Mouse (Mus musculus) CD4-positive, CD25-positive, alpha-beta regulatory T cell, adult 4 months (primary cell): ENCODE results near the gene Olfr1140. TPM values are rescaled to one million over a fixed set of nuclear protein-coding genes. Genes with fewer than 3 reads are reported as not detected.

ENCODE experiments used
- ATAC-seq: one replicate; pipeline ENCODE4 v1.8.0; 2017
- polyA plus RNA-seq, 2 experiments: library from polyadenylated mRNA; unstranded; fragments of 100-300 nt; shearing (Covaris generic); gene quantifications; one replicate each; pipeline ENCODE4 v1.2.1; 2017

The Olfr1140 gene
- polyA plus RNA-seq = not detected

DNA sequence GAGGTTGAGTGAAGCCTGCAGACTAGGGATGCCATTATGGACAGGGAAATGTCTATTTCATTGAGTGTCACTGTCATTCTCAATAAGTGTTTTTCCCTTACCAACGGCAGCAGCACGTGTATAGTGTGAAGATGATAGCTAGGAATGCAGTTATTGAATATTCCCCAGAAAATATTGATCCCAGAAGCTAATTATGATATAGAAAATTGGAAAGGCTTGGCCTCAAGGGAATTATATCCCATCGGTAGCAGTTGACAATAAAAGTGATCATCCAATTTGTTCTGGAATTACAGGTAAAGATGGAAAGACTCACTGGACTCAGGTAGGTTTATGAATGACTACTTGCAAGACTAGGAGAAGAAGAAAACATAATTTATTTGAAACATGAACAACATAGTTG lies at the start of gene Olfr1140:
Olfr1140 (plus strand) TSS at position 301 of the 400 bp plus-strand sequence.
- ATAC-seq = no peak

DNA sequence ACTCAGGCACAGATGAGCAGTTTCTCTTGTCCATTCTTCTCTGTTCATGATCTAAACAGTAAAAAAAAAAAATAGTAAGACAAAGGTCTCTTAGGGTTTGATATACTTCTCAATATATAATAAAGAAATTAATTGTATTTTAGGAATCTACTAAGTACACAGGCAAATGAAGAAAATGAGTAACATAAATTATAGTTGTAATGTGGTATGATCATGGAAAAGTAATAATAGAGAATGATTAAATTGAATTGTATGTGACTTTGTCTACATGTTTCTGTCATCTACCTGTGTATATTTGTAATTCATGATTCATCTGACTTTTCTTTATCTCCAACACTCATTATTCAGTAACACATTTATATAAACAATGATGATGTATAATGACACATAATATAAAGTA lies 49.7 kb upstream of the Olfr1140 start, which contains the start of gene Olfr1136:
Olfr1136 (minus strand) TSS at position 101 of the 400 bp plus-strand sequence.
- no peak for ATAC-seq

DNA sequence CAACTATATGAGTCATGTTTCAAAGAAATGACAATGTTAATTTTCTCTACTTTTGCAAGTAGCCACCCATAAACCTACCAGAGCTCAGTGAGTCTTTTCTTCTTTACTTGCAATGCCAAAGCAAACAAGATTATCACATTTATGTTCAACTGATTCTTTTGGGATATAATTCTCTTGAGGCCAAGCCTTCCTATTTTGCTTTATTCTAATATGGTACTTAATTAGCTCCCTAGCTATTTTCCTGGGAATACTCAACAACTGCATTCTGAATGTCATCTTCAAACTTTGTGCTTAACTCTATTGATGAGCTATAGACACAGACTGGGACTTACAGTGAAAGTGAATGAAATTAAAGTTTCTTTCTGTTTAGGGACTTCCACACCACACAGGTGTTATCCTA lies 30.5 kb upstream of the Olfr1140 start, which contains the start of gene Olfr1137:
Olfr1137 (minus strand) TSS at position 101 of the 400 bp plus-strand sequence.
- ATAC-seq = no peak

DNA sequence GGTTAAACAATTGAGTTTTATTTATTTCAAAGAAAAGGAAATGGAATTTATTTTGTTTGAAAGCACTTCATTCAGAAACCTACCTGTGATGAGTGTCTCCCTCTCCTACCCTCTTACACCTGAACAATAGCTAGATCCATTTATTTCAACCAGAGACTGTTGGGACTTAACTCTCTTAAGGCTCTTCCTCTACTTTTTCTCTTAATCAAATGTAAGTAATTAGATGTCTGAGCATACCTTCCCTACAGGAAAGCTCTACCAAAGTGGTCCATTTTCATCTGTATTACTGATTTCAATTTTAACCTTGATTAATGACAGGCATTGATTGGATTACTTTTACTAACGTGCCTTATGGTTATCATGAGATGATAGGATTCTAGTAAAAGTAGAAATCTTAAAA lies 3.7 kb upstream of the Olfr1140 start, which contains the start of gene Olfr1138:
Olfr1138 (minus strand) TSS at position 101 of the 400 bp plus-strand sequence.
- ATAC-seq = no peak

DNA sequence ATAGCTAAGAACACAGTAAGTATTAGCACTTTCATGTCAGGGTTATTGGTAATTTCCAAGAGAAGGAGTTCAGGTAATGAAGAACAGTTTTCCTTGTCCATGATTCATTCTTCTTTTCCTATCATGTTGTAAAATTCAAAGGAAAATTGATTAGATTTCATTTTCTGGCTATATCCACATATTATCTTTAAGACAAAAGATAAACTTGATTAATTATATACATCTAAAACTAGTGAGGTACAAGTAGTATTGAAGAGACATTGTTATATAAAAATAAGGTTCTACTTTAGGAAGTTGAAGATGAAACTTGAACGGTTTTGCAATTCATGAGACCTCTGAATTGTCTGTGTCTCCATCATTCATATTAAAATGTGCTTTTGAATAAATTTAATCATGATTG lies 10.3 kb downstream of the Olfr1140 start, which contains the start of gene Olfr1141:
Olfr1141 (minus strand) TSS at position 101 of the 400 bp plus-strand sequence.
- ATAC-seq = no peak

DNA sequence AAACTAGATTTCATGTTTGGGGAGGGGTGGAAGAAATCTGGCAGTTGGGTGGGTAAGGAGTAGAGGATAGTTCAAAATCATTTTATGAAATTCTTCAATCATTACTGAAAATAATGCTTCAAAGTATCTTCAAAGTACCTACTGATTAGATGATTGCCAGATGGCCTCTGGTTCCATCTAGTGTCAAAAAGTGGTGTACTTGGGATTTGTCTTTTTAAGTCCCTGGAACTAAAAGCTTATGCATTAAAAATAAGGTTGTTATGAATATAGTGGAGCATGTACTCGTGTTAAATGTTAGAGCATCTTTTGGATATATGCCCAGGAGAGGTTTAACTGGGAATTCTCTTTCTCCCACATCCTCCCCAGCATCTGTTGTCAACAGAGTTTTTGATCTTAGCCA lies 32.6 kb downstream of the Olfr1140 start:
- ATAC-seq = no peak

DNA sequence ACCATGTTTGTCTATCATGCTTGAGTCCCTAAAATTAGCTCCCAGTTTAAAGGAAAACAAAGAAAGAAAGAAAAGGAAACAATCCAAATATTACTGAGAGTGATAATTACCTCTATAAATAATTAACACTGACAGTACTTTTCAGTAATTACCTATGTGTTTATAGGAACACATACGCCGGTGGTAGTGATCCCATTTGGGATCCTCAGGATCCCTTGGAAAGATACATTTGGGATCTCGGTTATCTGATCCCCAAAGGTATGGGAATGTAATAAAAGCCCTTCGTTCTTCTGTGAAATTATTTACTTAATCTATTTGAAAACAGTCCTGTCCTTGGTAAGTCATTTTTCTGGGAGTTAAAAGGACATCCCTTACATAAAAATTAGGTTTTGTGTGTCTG lies 35.6 kb downstream of the Olfr1140 start, which contains the start of gene Olfr152:
Olfr152 (plus strand) TSS at position 301 of the 400 bp plus-strand sequence.
- ATAC-seq = no peak

Other genes with a start within 250 kb of the Olfr1140 start
- not detected for gene Pramel7, start 246.7 kb upstream of the Olfr1140 start, polyA plus RNA-seq
- not detected for gene Pramel6, start 237.2 kb upstream of the Olfr1140 start, polyA plus RNA-seq
- gene Olfr153, start 212.0 kb upstream of the Olfr1140 start, polyA plus RNA-seq = not detected
- gene Olfr1128, start 198.2 kb upstream of the Olfr1140 start, polyA plus RNA-seq = not detected
- gene Olfr1129, start 169.8 kb upstream of the Olfr1140 start, polyA plus RNA-seq = not detected
- not detected for gene Olfr1130, start 137.5 kb upstream of the Olfr1140 start, polyA plus RNA-seq
- not detected for gene Olfr1131, start 116.6 kb upstream of the Olfr1140 start, polyA plus RNA-seq
- not detected for gene Olfr1132, start 106.2 kb upstream of the Olfr1140 start, polyA plus RNA-seq
- not detected for gene Olfr1133, start 96.4 kb upstream of the Olfr1140 start, polyA plus RNA-seq
- gene Olfr1134, start 85.3 kb upstream of the Olfr1140 start, polyA plus RNA-seq = not detected
- not detected for gene Olfr1135, start 70.1 kb upstream of the Olfr1140 start, polyA plus RNA-seq
- not detected for gene Olfr1136, start 49.8 kb upstream of the Olfr1140 start, polyA plus RNA-seq
- not detected for gene Olfr1137, start 30.6 kb upstream of the Olfr1140 start, polyA plus RNA-seq
- gene Olfr1138, start 3.8 kb upstream of the Olfr1140 start, polyA plus RNA-seq = not detected
- not detected for gene Olfr1141, start 10.2 kb downstream of the Olfr1140 start, polyA plus RNA-seq
- not detected for gene Olfr152, start 35.7 kb downstream of the Olfr1140 start, polyA plus RNA-seq
- gene Olfr1143, start 56.8 kb downstream of the Olfr1140 start, polyA plus RNA-seq = not detected
- gene Olfr1145, start 66.1 kb downstream of the Olfr1140 start, polyA plus RNA-seq = not detected
- not detected for gene Olfr1148, start 86.8 kb downstream of the Olfr1140 start, polyA plus RNA-seq
- gene Olfr1150-ps1, start 100.2 kb downstream of the Olfr1140 start, polyA plus RNA-seq = not detected
- not detected for gene Olfr1151, start 112.1 kb downstream of the Olfr1140 start, polyA plus RNA-seq
- under 1 TPM in 1 of 2 experiments, not detected in 1; 0.08 TPM for gene Olfr1152, start 122.7 kb downstream of the Olfr1140 start, polyA plus RNA-seq
- gene Olfr1153, start 151.2 kb downstream of the Olfr1140 start, polyA plus RNA-seq = under 1 TPM in 1 of 2 experiments, not detected in 1; 0.34 TPM
- not detected for gene Olfr1154, start 161.4 kb downstream of the Olfr1140 start, polyA plus RNA-seq
- gene Olfr1155, start 201.4 kb downstream of the Olfr1140 start, polyA plus RNA-seq = not detected
- under 1 TPM in 1 of 2 experiments, not detected in 1; 0.13 TPM for gene Olfr1156, start 209.3 kb downstream of the Olfr1140 start, polyA plus RNA-seq
- gene Olfr1157, start 224.5 kb downstream of the Olfr1140 start, polyA plus RNA-seq = under 1 TPM in 1 of 2 experiments, not detected in 1; 0.11 TPM
- gene Olfr74, start 230.9 kb downstream of the Olfr1140 start, polyA plus RNA-seq = not detected
- gene Olfr1158, start 246.4 kb downstream of the Olfr1140 start, polyA plus RNA-seq = not detected